Mouse (Mus musculus) adrenal gland, postnatal 4 days (tissue): ENCODE measurements at regions not wholly inside any gene's neighbourhood (a gene's known extent, or its start where the extent isn't known, plus 50 kb on each side); places are given as distances from the start of the nearest gene placed in this dataset.

ENCODE experiments used
- DNase-seq, 2 experiments: peaks; one replicate each; pipeline ENCODE4 v3.0.0; 2021 to 2022; ENCODE audit warnings: low spot score in 2 of 2, mixed read lengths in 2 of 2

- DNase-seq = peak; percentile 12 to 13
These were observed 254.2 kb upstream of the Gm5148 start for GRCm38 (mm10) chr3:37978481-37978880.

GRCm38 (mm10) chr3:37977453-37977852, 253.2 kb upstream of the Gm5148 start:
- DNase-seq = no peak

DNA sequence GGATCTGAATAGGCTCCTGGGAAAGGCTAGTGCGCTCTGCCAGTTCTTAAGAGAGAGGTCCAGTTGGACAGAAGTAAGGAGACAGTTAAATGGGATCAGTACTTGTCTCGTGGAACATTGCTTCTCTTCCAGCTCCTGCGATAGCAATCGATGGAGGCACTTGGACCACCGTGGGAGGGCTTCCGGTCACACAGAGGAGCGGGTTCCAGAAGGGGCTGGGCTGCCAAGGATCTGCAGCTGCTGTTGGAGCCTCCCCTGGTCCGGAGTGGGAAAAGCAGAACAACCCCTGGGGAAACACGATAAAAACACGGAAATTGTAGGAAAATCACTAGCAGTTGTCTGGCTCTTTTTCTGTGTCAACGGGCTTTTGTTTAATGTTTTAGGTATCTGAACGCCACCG, 252.3 kb upstream of the Gm5148 start:
- DNase-seq = peak in 1 of 2 experiments; percentile 8

- DNase-seq = no peak
These were observed 251.0 kb upstream of the Gm5148 start for GRCm38 (mm10) chr3:37975194-37975756.

- DNase-seq = no peak
These were observed 248.6 kb upstream of the Gm5148 start for GRCm38 (mm10) chr3:37972931-37973330.

- DNase-seq = no peak
These were observed 246.9 kb upstream of the Gm5148 start for GRCm38 (mm10) chr3:37971240-37971639.

GRCm38 (mm10) chr3:37968654-37969053, 244.4 kb upstream of the Gm5148 start:
- DNase-seq = no peak

DNA sequence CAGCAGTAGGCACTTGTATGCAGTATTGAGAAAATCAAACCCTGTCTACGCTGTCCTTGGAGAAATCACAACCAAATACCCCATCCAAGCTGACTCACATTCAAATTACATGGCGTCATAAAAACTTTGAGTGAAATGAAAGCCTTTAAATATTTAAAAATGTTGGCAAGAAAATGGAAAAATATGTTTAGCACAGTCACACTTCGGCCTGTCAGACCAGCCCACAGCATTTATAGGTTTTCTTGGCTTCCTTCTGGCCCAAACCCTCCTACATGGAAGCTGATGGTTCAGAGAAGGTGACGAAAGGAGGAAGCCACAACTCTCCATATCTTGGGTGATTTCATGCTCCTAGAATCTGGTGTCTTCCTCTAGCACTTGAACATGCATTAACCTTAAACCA, 240.9 kb upstream of the Gm5148 start:
- no peak for DNase-seq

- no peak for DNase-seq
These were observed 239.8 kb upstream of the Gm5148 start for GRCm38 (mm10) chr3:37964083-37964482.

- DNase-seq = no peak
These were observed 238.5 kb upstream of the Gm5148 start for GRCm38 (mm10) chr3:37962811-37963210.

- DNase-seq = no peak
These were observed 237.9 kb upstream of the Gm5148 start for GRCm38 (mm10) chr3:37962043-37962810.

GRCm38 (mm10) chr3:37958361-37958978, 234.2 kb upstream of the Gm5148 start:
- DNase-seq = no peak

DNA sequence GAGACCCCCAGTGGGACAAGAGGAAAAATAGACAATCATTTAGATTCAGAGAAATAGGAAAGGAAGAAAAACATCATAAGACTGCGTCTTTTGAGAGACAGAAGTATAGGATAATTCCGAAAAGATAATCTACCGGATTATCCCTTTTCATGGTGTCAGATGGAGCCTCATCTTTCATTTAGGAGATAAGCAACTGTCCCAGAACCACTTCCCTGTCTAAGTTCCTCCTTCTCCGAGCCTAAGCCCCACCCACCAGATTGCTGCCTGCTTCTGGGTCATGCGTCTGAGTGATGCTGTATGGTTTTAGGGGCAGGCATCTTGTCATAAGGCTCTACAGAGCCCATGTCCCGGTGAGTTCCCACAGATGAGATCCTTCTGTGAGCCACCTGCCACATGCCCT, 232.3 kb upstream of the Gm5148 start:
- DNase-seq = no peak

DNA sequence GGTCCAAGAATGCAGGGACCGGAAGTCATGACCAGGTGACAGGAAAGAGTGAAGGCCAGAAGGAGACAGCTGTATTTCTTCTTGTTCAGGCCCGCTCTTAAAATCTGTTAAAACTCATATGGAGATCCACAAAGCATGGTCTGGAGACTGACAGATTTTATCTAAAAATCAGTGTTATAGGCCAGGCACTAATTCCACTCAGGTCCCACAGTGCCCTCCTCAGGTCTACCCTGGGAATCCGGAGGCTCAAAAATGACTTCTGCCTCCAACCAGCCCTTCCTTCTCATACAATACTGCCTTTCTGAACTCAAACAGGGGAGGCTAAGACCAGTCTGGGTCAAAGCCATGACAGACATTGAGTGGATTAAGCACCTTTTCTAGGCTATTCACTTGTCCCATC, 228.6 kb upstream of the Gm5148 start:
- peak in 1 of 2 experiments; percentile 20 for DNase-seq

GRCm38 (mm10) chr3:37952251-37952650, 228.0 kb upstream of the Gm5148 start:
- no peak for DNase-seq

GRCm38 (mm10) chr3:37943661-37944060, 219.4 kb upstream of the Gm5148 start:
- no peak for DNase-seq

DNA sequence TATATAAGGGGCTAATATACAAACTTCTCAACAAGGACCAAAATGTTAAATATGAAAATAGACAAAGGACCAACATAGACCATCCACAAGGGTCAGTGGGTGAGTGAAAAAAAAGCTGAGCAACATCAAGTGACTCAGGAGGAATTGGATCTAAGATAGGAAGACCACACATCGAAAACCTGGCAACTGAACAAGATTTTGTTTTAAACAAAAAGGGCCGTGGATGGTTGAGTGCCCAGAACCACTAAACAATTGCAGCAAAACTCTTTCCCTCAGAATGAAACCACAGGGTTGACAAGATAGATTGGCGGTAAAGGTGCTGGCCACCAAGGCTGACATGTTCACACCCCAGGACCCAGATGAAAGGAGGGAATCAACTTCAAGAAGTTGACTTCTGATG, 215.7 kb upstream of the Gm5148 start:
- no peak for DNase-seq

GRCm38 (mm10) chr3:37938870-37939269, 214.6 kb upstream of the Gm5148 start:
- DNase-seq = no peak

GRCm38 (mm10) chr3:37938284-37938596, 213.9 kb upstream of the Gm5148 start:
- no peak for DNase-seq

- no peak for DNase-seq
These were observed 213.3 kb upstream of the Gm5148 start for GRCm38 (mm10) chr3:37937381-37938283.

DNA sequence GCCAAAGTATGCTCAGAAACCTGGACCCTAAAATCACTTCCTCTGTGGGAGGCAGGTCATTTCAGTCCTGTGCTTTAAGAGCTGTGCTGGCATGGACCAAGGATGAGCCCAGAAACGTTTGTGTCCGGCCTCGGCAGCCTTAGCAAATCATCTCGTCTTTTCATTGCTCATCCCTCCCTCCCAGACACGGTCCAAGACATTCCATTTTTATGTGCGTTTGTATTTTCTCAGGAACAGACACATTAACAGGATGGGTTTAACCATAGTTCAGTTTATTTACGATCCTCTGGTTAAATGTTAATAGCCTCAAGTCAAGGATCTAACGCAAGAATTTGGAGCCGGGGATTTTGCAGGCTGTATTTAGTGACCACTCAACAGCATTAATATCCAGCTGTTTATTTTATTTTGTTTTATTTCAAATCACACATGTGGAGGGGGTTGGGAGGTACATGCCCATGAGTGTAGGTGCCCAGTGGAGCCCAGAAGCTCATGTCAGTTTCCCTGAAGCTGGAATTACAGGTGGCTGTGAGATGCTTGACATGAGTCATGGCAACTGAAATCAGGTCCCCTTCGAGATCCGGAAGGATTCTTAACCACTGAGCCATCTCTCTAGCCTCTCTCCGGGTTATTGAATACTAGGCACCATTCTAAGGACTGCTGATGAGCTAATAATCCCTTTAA, 212.1 kb upstream of the Gm5148 start:
- DNase-seq = no peak
